Mouse (Mus musculus) gonadal fat pad, adult 2 months (tissue): ENCODE measurements around the gene Slc16a12. TPM values are rescaled to one million over a fixed set of nuclear protein-coding genes. Genes with fewer than 3 reads are reported as not detected.
A peak's percentile ranks its signal among the peaks of the same experiment; 100 is the strongest.

Source experiments
- DNase-seq: peaks from one replicate; pipeline ENCODE4 v3.0.0-alpha.2; 2012; ENCODE audit warnings: low read depth
- polyA plus RNA-seq: library from polyadenylated mRNA; depleted of rRNA; stranded (reverse); fragments of >200 nt; gene quantifications from 2 replicates; pipeline ENCODE4 v1.2.3, GENCODE M21; 2012

Slc16a12 gene
- polyA plus RNA-seq, 1 experiment: 18.0 TPM

- DNase-seq: no peak
These were observed 20.7 kb downstream of the Slc16a12 start for GRCm38 (mm10) chr19:34726254-34726962.

DNA sequence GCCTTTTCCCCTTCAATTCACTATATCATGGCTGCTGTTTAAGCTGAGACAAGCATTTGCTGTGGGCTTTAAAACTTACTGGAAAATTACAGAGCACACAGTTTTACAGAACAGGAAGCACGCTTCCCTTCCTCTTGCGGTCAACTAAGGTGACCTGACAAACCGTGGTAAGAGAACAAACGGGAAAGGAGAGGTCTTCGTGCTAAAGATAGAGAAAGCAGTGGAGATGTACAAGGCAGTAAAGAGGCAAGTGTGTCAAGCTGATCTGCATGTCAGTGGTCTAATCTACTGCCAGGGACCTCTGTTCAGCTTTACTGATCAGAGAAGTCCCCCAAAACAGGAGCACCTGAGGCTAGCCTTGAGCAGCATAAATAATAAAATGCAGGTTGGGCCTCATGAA, 21.7 kb downstream of the Slc16a12 start:
- DNase-seq: no peak

DNA sequence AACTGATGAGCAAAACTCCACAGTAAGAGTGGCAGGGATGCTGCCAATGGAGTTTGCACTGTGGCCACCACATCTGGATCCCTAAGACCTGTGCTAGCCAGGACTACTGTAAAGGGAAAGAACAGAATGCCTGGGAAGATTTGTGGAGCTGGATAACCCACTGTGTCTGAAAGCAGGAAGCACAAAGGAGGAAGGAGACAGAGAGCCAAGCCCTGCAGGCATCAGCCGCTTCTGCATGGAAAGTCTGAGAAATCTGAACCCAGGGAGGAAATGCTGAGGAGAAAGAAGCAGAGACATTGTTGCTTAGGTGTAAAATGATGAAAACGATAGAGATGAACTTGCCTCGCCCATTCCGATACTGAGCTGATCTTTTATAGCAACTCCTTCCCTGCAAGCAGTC, 22.5 kb downstream of the Slc16a12 start:
- DNase-seq: no peak

DNA sequence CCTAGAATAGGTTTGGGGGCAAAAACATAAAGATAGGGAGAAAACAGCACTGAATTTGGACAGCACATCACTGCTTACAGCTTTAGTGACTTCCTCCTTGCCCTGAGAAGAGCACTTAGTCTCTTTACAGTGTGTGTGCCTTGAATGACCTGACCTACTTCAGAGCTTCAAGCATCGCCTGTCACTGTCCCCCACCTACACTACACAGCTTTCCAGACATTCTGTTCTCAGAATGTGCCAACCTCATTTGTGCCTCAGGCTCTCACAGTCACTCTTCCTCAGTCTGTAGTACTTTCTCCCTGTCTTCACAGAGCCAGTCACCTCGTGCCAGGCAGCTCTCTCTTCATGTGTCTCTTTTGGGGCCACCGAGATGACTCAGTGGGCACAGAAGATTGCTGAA, 24.5 kb downstream of the Slc16a12 start:
- no peak for DNase-seq

DNA sequence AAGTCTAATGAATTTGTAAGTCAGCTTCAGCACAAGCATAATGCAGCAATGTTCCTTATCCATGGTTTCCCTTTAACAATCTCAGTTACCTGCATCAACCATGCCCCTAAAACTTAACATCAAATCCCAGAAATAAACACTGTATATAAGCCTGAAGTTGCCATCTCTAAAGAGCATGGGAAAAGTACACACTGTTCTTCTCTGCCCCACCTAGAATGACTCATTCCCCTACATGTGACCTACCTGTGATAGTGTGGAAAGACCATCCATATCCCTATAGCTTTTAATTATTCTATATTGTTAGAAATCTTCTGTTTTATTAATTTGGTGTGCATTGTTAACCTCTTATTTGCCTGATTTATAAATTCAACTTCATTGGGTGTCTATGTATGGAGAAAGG, 27.0 kb downstream of the Slc16a12 start:
- DNase-seq: no peak

GRCm38 (mm10) chr19:34718963-34719362, 28.1 kb downstream of the Slc16a12 start:
- no peak for DNase-seq

GRCm38 (mm10) chr19:34718478-34718877, 28.6 kb downstream of the Slc16a12 start:
- DNase-seq: no peak

- peak; percentile 30 for DNase-seq
These were observed 31.2 kb downstream of the Slc16a12 start for GRCm38 (mm10) chr19:34715895-34716294.

GRCm38 (mm10) chr19:34714250-34714666, 32.8 kb downstream of the Slc16a12 start:
- no peak for DNase-seq

- DNase-seq: no peak
These were observed 35.0 kb downstream of the Slc16a12 start for GRCm38 (mm10) chr19:34712050-34712449.

DNA sequence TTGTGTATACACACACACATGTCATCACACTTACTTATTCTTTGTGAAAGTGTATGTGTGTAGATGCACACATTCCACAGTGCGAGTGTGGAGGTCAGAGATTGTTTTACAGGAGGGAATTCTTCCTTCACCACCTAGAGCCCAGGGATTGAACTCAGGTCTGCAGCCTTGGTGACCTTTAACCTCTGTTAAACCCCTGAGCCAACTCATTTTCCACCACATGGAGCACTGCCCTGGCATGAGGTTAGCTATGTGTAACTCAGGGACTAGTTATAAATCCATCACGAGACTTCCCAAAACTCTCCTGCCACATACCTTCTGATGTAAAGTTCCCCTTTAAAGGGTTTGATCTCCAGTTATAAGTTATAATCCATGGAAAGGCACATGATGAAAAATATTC, 38.9 kb downstream of the Slc16a12 start:
- DNase-seq: no peak

DNA sequence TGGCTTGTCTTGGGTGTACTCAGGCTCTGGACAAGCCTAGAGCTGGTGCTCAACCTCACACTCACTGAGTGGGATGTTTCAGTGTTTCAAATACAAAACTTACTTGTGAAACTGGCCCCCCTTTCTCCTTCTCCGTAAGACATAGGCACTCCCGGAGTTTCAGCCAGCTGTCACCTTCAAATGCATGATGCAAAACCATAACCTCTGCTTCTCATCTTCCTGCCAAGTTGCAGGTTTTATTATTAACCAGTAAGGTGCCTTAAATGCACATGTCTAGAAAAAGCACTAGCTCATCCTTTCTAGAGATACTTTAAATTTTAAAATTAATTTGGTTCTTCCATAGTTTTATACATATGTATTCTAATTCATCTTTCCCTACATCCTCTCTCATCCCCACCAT, 39.5 kb downstream of the Slc16a12 start:
- no peak for DNase-seq

- no peak for DNase-seq
These were observed 40.8 kb downstream of the Slc16a12 start for GRCm38 (mm10) chr19:34706261-34706660.

DNA sequence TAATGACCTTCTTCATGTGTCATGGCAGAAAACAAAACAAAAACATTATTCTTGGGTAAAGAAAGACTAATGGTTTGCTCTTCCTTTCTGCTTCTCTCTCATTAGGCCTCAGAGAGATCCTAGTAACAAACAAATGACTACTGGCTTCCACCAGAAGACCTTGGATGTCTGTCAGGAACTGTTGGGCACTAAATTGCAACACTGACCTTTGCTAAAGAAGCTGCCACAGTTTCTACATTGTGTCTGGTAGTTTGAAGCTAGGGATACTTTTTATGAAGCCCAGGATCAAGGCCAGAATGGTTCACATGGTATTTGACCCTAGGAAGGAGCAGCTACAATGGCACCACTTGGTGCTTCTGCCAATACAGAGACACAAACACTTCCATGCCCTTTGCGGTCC, 41.9 kb downstream of the Slc16a12 start:
- no peak for DNase-seq

- DNase-seq: no peak
These were observed 47.8 kb downstream of the Slc16a12 start for GRCm38 (mm10) chr19:34699300-34699699.

GRCm38 (mm10) chr19:34698852-34699251, 48.2 kb downstream of the Slc16a12 start:
- no peak for DNase-seq

- DNase-seq: no peak
These were observed 48.7 kb downstream of the Slc16a12 start for GRCm38 (mm10) chr19:34698432-34698831.

DNA sequence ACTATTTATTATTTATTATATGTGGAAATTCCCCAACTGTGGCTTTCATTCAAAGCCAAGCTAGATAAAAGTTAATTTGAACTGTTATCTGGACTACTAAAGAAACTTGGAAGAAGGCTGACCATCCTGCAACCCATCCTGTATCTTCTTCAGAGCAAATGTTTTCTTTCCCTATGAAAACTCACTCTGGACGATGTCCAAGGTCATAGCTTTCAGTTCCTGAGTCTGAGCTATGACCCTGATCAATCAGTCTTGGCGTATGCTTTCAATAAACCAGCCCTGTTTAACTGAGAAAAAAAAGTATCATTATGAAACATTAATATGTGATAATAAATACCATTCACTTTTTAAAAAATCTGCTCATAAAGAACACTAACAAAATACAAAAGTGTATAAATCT, 49.6 kb downstream of the Slc16a12 start:
- DNase-seq: no peak

- no peak for DNase-seq
These were observed 50.6 kb downstream of the Slc16a12 start for GRCm38 (mm10) chr19:34696352-34696986.

DNA sequence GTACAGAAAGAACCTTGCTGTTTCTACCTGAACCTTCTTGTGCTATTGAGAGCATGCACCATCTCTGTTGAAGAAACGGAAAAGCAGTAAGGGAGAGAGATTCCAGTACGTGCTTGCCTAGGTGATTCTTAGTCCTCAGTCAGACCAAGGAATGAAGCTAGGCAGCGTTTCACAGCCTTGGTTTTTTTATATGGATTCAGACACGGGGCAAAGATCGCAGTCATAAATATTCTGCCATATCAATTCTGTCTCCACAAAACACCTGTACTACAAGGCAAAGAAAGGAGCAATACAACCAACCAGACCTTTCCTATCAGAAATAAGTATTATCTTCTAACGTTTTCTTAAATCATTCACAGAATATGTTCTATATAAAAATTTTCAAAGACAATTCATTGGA, 55.7 kb downstream of the Slc16a12 start:
- DNase-seq: no peak

DNA sequence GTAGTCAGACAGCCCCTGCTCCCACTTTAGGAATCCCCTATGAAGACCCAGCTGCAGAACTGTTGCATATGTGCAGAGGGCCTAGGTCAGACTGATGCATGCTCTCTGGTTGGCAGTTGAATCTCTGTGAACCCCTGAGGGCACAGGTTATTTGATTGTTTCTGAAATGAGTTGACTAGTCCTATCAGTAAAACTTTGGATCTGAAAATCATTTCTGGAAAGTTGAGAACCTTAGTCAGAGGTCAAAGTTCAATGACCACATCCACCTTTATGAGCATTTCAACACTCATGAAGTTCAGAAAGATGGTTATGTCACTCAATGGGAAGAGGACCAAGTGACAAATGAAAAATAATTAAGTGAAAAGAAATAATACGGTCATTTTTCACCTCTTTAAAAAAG, 61.6 kb downstream of the Slc16a12 start:
- no peak for DNase-seq

DNA sequence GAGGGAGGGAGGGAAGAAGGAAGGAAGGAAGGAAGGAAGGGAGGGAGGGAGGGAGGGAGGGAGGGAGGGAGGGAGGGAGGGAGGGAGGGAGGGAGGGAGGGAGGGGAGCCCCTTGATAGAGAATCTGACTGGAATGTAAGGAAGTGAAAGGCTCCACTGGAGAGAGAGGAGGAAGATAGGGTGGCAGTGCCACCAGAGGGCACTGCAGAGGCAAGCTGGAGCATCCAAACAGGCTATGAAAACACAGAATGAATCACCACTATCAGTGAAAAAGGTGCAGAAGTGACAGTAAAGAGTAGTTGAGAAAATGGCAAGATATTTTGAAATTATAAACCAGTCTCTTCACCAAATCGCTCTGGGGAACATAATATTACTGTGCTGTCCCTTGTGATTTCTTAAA, 62.2 kb downstream of the Slc16a12 start:
- no peak for DNase-seq

GRCm38 (mm10) chr19:34678428-34678827, 68.7 kb downstream of the Slc16a12 start:
- no peak for DNase-seq

DNA sequence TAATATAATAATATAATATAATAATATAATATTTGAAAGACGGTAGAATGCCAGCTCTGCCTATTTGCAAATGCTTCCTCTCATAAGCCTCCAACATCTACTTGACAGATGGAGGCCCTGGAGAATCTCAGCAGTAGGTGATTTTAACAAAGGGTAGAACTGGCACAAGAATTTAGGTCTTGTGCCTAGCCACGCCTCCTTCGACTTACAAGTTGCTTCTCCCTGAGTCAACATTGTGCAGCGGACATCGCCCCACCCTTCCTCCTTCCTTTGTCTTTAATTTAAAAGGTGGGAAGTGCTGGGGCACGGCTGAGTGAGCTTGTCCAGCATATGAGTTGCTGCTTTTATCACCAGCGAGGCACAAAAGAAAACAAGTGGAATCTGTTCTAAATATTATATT, 73.6 kb downstream of the Slc16a12 start:
- no peak for DNase-seq
